Mouse (Mus musculus) neutrophil, adult 5-6 weeks (primary cell): ENCODE measurements around the gene Stac3. TPM values are rescaled to one million over a fixed set of nuclear protein-coding genes. Genes with fewer than 3 reads are reported as not detected.
A peak's percentile ranks its signal among the peaks of the same experiment; 100 is the strongest.

Source experiments
- ATAC-seq: fragments of 151-379, 151-347 bp; 2 replicates; pipeline ENCODE4 v1.8.0; 2017; ENCODE audit warnings: mild to moderate bottlenecking, moderate TSS enrichment; ENCODE audit not compliant: insufficient number of reproducible peaks, poor library complexity, low FRiP score, severe bottlenecking; ENCODE audit errors: extremely low read depth
- total RNA-seq: library from RNA; stranded (forward); fragments of 200-1000 nt; gene quantifications from 2 replicates; pipeline ENCODE4 v1.2.3, GENCODE M21; 2017

Stac3 gene
- total RNA-seq, 1 experiment from 2014 or later, result 9.8 TPM

DNA sequence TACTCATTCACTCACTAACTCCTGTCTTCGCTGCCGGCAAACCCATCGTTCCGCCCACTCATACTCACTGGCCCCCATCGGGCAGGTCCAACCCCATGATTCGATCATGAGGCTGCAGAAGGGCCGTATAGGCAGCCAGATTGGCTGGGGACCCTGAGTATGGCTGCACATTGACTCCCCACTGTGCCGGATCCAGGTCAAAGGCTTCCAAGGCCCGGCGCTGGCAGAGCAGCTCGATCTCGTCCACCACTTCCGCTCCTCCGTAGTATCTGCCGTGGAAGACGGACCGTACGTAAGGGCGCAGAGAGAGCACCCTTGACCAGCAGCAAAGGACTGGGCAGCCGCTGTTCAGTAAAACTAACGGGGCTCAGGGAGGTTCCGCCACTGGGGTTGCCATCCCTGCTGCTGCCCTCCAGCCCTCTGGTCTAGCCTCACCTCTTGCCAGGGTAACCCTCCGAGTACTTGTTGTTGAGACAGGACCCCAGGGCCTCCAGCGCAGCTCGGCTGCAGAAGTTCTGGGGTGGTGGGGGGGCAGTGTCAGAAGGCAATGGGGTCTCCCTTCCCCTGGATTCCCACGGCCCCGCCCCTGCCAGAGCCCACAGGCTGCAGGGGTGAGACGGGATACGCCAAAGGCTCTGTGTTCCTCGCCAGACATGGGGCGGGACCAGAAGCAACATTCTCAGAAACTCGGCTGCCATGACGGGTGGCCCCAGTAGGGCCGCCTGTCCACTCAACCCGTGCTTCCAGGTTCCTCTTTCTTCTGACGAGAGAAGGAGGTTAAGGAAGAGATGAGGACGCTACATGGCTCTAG lies 18.6 kb downstream of the Stac3 start:
- no peak for ATAC-seq

GRCm38 (mm10) chr10:127520714-127521357 lies 19.4 kb downstream of the Stac3 start:
- ATAC-seq, result no peak

DNA sequence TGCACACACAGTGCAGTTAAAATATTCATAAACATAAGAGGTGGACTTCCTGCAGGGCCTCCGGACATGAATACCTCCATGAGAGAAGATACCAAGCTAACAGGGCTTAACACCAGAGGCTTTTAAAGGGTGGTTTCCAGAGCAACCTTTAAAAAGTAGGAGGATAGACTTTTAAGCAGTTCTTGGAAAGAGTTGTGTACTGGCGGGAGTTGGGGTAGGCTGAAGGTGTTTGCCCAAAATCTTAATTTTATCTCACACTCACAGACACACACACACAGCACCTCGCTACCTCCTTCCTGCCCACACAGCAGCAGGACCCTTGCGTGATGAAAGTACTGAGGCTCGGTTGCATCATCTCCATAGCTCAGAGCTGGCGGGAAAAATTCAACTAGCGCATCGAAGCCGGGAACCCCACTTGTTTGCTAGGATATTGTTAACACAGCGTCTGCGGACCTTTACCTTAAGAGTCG lies 20.2 kb downstream of the Stac3 start:
- ATAC-seq, result no peak

GRCm38 (mm10) chr10:127522088-127522581 lies 20.6 kb downstream of the Stac3 start, which contains the start of gene Shmt2:
Gene Shmt2, minus strand, starts transcription at chr10:127522444.
- 0 out of 2 replicates have a peak, but pooled peaks have one; percentile 27 for ATAC-seq

DNA sequence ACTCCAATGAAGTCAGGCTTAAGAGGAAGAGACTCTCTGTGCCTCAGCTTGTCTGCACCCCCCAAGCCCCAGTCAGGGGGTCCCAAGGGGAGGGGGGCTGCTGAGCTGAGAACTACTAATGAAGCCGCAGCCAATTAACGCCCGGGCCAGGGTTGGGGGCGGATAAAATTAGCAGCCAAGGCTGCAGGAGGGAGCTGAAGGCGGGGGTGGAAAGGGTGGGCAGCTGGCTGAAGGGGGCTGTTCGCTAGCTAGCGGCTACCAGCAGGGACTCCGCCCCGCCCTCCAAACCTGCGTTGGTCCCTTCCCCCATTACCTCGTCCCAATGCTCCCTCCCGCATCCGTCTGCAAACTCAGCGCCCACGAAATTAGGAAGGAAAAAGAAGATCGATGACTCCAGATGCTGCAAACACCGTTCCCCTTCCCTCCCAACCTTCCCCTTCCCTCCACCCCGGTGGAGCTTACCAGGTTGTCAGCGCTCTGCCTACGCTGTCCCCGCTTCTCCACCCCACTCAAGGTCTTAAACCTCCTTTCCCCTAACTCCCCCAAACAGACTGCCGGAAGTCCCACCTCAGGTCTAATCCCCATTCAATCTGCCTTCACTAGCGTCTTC lies 23.3 kb downstream of the Stac3 start:
- no peak for ATAC-seq

- ATAC-seq, result no peak
Measured at GRCm38 (mm10) chr10:127526048-127526447, 24.6 kb downstream of the Stac3 start.

DNA sequence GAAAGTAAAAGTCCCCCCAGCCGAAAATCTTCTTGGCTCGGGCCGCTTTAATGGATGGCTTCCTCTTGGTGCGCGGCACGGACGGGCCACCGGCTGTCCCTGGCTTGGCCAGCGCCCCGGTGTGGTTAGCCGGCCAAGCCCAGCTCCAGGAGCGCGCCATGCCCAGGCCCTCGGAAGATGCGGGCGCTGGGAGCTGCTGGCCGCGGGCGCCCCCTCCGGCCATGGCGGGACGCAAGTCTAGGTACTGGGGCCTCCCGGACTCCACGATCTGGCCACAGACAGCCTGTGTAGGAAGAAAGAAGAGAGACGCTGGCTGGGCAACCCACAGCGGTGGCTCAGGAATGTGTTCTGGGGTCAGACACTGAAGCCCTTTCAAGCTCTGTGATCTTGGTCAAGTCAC lies 25.2 kb downstream of the Stac3 start:
- no peak for ATAC-seq

DNA sequence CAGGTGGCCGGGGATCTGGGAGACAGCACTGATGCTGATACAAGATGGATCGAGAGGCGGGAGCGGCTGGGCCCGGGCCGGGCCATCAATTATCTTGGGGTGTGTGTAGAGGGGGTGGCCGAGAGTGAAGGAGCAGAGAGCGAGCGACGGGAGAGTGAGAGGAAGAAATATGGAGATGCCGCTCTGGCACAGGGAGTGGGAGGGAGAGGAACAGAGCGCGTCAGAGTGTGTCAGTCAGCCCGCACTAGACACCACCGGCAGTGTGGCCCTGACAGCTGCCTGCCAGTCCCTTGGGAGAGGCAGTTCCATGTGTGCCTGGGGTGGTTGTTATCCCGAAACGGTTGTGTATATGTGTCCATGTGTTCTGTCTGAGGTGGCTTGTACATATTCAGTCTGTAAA lies 26.0 kb downstream of the Stac3 start:
- ATAC-seq, result no peak

- no peak for ATAC-seq
Measured at GRCm38 (mm10) chr10:127530945-127531344, 29.5 kb downstream of the Stac3 start.

DNA sequence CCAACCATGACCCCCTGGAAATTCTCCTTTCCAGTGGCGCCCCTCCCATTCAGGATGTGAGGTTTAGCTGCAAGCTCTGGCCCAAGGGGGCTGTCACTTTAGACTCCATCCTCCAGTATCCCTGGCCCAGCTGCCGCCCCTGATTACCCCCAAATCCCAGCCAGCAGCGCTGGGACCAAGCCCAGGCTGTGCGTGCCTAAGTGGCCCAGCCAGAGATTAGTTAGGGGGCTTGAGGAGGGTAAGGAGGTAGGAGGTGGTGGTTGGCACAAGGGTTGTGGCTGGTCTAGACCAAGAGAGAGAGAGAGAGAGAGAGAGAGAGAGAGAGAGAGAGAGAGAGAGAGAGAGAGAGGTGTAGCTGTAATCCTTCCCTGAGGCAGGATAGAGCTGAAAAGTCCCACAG lies 30.1 kb downstream of the Stac3 start:
- no peak for ATAC-seq

- ATAC-seq, result no peak
Measured at GRCm38 (mm10) chr10:127534036-127534928, 32.8 kb downstream of the Stac3 start, which contains the start of gene Nxph4. Gene Nxph4, minus strand, starts transcription at chr10:127534559.

GRCm38 (mm10) chr10:127534929-127535384 lies 33.5 kb downstream of the Stac3 start:
- no peak for ATAC-seq

DNA sequence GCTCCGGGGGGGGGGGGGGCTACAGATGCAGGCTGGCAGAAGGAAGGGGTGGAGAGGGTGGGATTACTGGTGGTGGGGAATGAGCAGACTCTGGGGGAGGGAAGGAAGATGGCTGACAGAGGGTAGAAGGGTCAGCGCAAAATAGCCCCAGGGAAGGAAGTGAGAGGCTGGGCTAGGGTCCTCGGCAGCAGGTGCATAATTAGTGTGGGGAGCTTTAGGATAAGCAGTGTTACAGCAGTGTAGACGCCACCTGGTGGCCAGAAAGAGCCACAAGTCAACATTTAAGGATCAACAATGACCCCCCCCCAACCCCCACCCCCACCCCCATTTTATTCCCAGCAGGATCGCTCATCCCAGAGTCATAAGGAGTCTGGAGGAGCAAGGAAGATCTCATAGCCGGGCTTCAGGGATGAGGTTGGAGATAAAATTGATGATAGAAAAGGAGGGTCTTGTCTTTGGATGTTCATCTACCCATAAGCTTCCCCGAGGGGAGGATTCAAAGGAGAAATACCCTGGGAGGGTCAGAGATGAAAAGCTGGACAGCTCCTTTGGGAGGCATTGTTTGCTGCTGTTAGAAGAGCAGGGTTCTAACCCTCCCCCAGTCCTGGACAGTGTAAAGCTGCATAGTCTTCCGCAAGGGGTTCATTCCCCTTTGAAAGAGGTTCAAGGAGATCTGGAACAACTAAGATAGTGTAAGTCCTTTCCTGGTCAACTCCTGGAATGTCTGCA lies 35.3 kb downstream of the Stac3 start:
- no peak for ATAC-seq

GRCm38 (mm10) chr10:127537854-127538583 lies 36.5 kb downstream of the Stac3 start:
- ATAC-seq, result peak; percentile 42

GRCm38 (mm10) chr10:127541510-127541909 lies 40.0 kb downstream of the Stac3 start:
- ATAC-seq, result no peak

GRCm38 (mm10) chr10:127542084-127542483 lies 40.6 kb downstream of the Stac3 start:
- ATAC-seq, result no peak

GRCm38 (mm10) chr10:127542720-127543119 lies 41.2 kb downstream of the Stac3 start:
- ATAC-seq, result no peak
